Mouse (Mus musculus) limb, embryonic 10.5 days (tissue): ENCODE data around the gene Slc6a2. TPM values are rescaled to one million over a fixed set of nuclear protein-coding genes. Genes with fewer than 3 reads are reported as not detected.

Experiments used
- DNase-seq: peaks from one replicate; pipeline ENCODE4 v3.0.0-alpha.2; 2017; ENCODE audit warnings: low spot score
- H3K27ac ChIP-seq: fragments of 300-500 bp; sonication (generic); 2 replicates; pipeline ENCODE4 v1.5.1; 2016; ENCODE audit warnings: mild to moderate bottlenecking
- H3K27me3 ChIP-seq: fragments of 300-500 bp; sonication (generic); 2 replicates; pipeline ENCODE4 v1.6.1; 2016; ENCODE audit warnings: low read depth, mild to moderate bottlenecking; ENCODE audit not compliant: poor library complexity, severe bottlenecking
- H3K36me3 ChIP-seq: fragments of 300-500 bp; sonication (generic); 2 replicates; pipeline ENCODE4 v1.6.1; 2016; ENCODE audit warnings: mild to moderate bottlenecking, moderate library complexity
- H3K4me1 ChIP-seq: fragments of 300-500 bp; sonication (generic); 2 replicates; pipeline ENCODE4 v1.6.1; 2016
- H3K4me3 ChIP-seq: fragments of 300-500 bp; sonication (generic); 2 replicates; pipeline ENCODE4 v1.5.1; 2016; ENCODE audit warnings: mild to moderate bottlenecking, moderate library complexity
- H3K9me3 ChIP-seq: fragments of 300-500 bp; sonication (generic); replicated peaks from 2 replicates; pipeline ENCODE4 v1.6.1; 2016; ENCODE audit warnings: mild to moderate bottlenecking
- WGBS: fragments of 180-500 bp; shearing (Covaris S2); methylation state at CpG from one replicate; pipeline ENCODE4 v1.1.7; 2016; 5-methylcytosine and 5-hydroxymethylcytosine counted together
- microRNA-seq: library from miRNA; unstranded; fragments of <30 nt; microRNA quantifications from one replicate; pipeline ENCODE4, GENCODE M21; 2017
- polyA plus RNA-seq: library from polyadenylated mRNA; unstranded; fragments of >200 nt; fragmentation: Nextera tagmentation; extraction: Ambion mirVana; gene quantifications from 2 replicates; pipeline ENCODE4 v1.2.1, GENCODE M21; 2016

Gene Slc6a2
- polyA plus RNA-seq, 1 experiment from 2014 or later = 0.13 TPM

DNA sequence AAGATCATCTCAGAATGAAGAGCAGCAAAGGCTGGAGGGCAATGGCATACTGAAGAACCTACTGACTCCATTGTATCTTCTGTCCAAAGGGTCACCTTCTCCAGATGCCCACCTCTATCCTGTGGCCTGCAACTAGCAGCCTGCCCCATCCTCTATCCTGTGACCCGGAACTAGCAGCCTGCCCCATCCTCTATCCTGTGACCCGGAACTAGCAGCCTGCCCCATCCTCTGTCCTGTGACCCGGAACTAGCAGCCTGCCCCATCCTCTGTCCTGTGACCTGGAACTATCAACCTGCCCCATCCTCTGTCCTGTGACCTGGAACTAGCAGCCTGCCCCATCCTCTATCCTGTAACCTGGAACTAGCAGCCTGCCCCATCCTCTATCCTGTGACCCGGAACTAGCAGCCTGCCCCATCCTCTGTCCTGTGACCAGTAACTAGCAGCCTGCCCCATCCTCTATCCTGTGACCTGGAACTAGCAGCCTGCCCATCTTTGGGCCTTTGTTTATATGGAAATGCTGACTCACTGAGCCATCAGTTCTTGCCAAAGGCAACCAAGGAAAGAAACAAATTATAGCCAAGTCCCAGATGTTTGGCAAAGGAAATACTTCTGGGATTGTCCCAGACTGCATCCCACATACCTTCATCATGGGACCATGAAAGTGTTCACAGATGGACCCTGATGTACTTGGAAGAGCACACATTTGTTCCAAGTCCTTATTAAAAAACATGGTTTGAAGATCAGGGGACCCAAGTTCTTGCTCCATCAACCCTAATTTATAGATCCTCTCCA is 81.1 kb downstream of the Slc6a2 start:
- no peaks in the 10 kb centered on the region for H3K27me3 ChIP-seq
- H3K27ac ChIP-seq = no peak overlapping the region
- 95% methylated on average over 4 of the region's 4 CpGs for WGBS
- DNase-seq = no peak
- H3K9me3 ChIP-seq = no peaks in the 10 kb centered on the region
- peaks cover 4% of the 10 kb centered on the region; the same call in 1 of the 2 replicates for H3K4me1 ChIP-seq
- H3K36me3 ChIP-seq = no peaks in the 10 kb centered on the region
- no peak overlapping the region for H3K4me3 ChIP-seq

DNA sequence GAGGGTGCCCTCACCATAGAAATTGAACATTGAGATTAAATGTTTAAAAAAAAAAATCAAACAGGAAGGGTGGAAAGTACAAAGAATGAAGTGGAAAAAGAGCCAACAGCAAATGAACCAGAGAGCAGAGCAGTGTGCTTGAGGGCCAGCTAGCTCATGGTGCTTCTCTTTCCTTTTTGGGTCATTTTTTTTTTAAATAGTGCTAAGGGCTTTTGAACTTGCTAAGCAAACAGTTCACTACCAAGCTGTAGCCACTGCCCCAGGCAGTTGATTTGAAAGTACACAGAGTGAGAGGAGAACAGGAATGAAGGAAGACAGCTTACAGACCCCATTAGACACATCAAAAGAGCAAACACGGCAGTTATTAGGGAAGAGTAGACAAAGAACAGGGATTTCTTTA is 83.2 kb downstream of the Slc6a2 start:
- no peak overlapping the region for H3K27ac ChIP-seq
- no peak overlapping the region for H3K4me3 ChIP-seq
- peaks cover 8% of the 10 kb centered on the region; the same call in 1 of the 2 replicates for H3K4me1 ChIP-seq
- WGBS = 50% methylated on average over 1 of the region's 1 CpGs
- DNase-seq = no peak
- H3K9me3 ChIP-seq = no peaks in the 10 kb centered on the region
- H3K36me3 ChIP-seq = no peaks in the 10 kb centered on the region
- H3K27me3 ChIP-seq = no peaks in the 10 kb centered on the region

DNA sequence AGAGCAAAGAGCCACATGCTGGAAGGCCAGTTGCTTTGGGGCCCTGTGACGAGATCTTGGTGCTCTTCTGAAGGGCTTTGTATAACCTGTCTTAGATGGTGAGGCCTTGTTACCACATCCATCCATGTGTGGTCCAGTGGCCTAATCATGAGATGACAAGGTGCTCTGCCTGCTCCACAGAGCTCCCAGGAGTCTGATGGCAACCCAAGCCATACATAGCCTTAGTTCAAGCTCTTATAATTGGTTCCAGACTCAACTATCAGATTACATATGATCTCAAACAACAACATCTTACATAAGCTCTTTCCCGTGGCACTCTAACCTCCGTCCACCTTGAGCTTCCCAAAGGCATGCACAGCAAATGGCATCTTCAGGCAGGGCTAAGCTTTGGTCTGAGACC is 88.2 kb downstream of the Slc6a2 start, which contains the start of gene Ces1a:
Gene Ces1a (minus strand): TSS at position 101 of the 400 bp plus-strand sequence.
- no peak within 1 kb of the TSS for H3K27ac ChIP-seq
- H3K4me3 ChIP-seq = no peak within 1 kb of the TSS
- 66% methylated on average over 3 of the region's 3 CpGs for WGBS
- H3K9me3 ChIP-seq = no peaks in the 10 kb centered on the region
- no peak for DNase-seq
- H3K27me3 ChIP-seq = no peaks in the 10 kb centered on the region
- H3K36me3 ChIP-seq = no peaks in the 10 kb centered on the region
- H3K4me1 ChIP-seq = 0 out of 2 replicates have a peak, but pooled peaks cover 7% of the 10 kb centered on the region

- 82% methylated on average over 4 of the region's 4 CpGs for WGBS
- Histone ChIP-seq H3K4me1 (0 out of 2 replicates have a peak, but pooled peaks cover 7% of the 10 kb centered on the region), H3K27me3 (no peaks in the 10 kb centered on the region), H3K4me3 (no peak overlapping the region), H3K27ac (no peak overlapping the region), H3K9me3 (no peaks in the 10 kb centered on the region), H3K36me3 (no peaks in the 10 kb centered on the region)
- DNase-seq = no peak
These were observed 88.9 kb downstream of the Slc6a2 start for GRCm38 (mm10) chr8:93048510-93049416.

Small RNAs within 50 kb of the gene (microRNA-seq; reads per million reads assigned to microRNA genes)
- not detected for gene Gm22151

Other genes starting within 250 kb of the Slc6a2 start
- gene Mmp2, start 132.8 kb upstream of the Slc6a2 start, polyA plus RNA-seq = 220 and 238 TPM in 2 replicates
- 6.0 and 7.8 TPM in 2 replicates for gene Lpcat2, start 104.7 kb upstream of the Slc6a2 start, polyA plus RNA-seq
- gene Capns2, start 58.7 kb upstream of the Slc6a2 start, polyA plus RNA-seq = 0.43 and 0.49 TPM in 2 replicates
- gene Ces1a, start 88.1 kb downstream of the Slc6a2 start, polyA plus RNA-seq = not detected in 2 replicates
- not detected in 2 replicates for gene Ces1b, start 119.9 kb downstream of the Slc6a2 start, polyA plus RNA-seq
- gene Ces1c, start 171.2 kb downstream of the Slc6a2 start, polyA plus RNA-seq = not detected in 2 replicates
- 0.20 and 0.24 TPM in 2 replicates for gene Ces1d, start 237.8 kb downstream of the Slc6a2 start, polyA plus RNA-seq